Mouse (Mus musculus) ES-E14 (cell line): ENCODE measurements at regions not wholly inside any gene's neighbourhood (a gene's known extent, or its start where the extent isn't known, plus 50 kb on each side); places are given as distances from the start of the nearest gene placed in this dataset.
"Not testable (repeated sequence)": the region's sequence is repeated elsewhere in the genome, so short reads cannot be mapped to it uniquely, and the experiment has no call there.

ENCODE experiments used
- CHD2 ChIP-seq: IDR thresholded peaks from 2 replicates; pipeline ENCODE4 v1.6.1; 2014; ENCODE audit warnings: mild to moderate bottlenecking, low read depth, low read length, inconsistent platforms
- ZC3H11A ChIP-seq: IDR thresholded peaks from 2 replicates; pipeline ENCODE4 v1.6.1; 2012; ENCODE audit warnings: low read depth, mild to moderate bottlenecking, inconsistent platforms, low read length, borderline replicate concordance

GRCm38 (mm10) chr4:114298517-114298916 lies 108.0 kb upstream of the Trabd2b start:
- not testable (repeated sequence) for TF ChIP-seq ZC3H11A, CHD2
